In genomic region chr9:45118552-45118951, GRCm38 (mm10) we compare ENCODE assay signal across 9 mouse cellular contexts. TPM values are rescaled to one million over a fixed set of nuclear protein-coding genes. Genes with fewer than 3 reads are reported as not detected.
DNase-seq lines count a peak whose midpoint lies in the region; ATAC-seq and TF ChIP-seq lines count a peak whose summit lies in the region.
"Had no signal": no experiment of that assay in that cellular context is flagged by ENCODE, and none has a peak within 500 bp of the region (broad histone marks: within the 10 kb centered on the region; RNA-seq: fewer than 3 reads in every experiment).

No protein-coding gene starts in this region.

- ATAC-seq in liver, embryonic 12.5 days: no peak
- no peak for ATAC-seq in embryonic facial prominence, embryonic 12.5 days (ENCODE audit: insufficient number of reproducible peaks, insufficient read depth, low FRiP score, low TSS enrichment)
- ATAC-seq in intestine, embryonic 15.5 days: no peak

- no peak overlapping the region for H3K9ac ChIP-seq in liver, embryonic 12.5 days
- peak overlapping the region; percentile 69 for H3K9ac ChIP-seq in embryonic facial prominence, embryonic 12.5 days
- no peak overlapping the region; the same call in 1 of the 2 replicates for H3K9ac ChIP-seq in intestine, embryonic 15.5 days
- H3K9ac ChIP-seq: liver, embryonic 14.5 days had no signal

- H3K27me3 ChIP-seq in liver, embryonic 12.5 days (replicated peaks): peaks cover 84% of the 10 kb centered on the region
- H3K27me3 ChIP-seq in embryonic facial prominence, embryonic 12.5 days: 0 out of 2 replicates have a peak, but pooled peaks cover 2% of the 10 kb centered on the region
- H3K27me3 ChIP-seq in intestine, embryonic 15.5 days (replicated peaks): no peaks in the 10 kb centered on the region

- WGBS in liver, embryonic 12.5 days (ENCODE audit: insufficient replicate concordance): 17% methylated on average over 10 of the region's 10 CpGs
- WGBS in embryonic facial prominence, embryonic 12.5 days: 24% methylated on average over 10 of the region's 10 CpGs
- 28% methylated on average over 10 of the region's 10 CpGs for WGBS in intestine, embryonic 15.5 days
- WGBS in olfactory bulb, adult 2 months: 25% methylated on average over 10 of the region's 10 CpGs

- no peak overlapping the region for H3K27ac ChIP-seq in liver, embryonic 12.5 days
- no peak overlapping the region for H3K27ac ChIP-seq in embryonic facial prominence, embryonic 12.5 days
- no peak overlapping the region for H3K27ac ChIP-seq in intestine, embryonic 15.5 days
- no peak overlapping the region for H3K27ac ChIP-seq in olfactory bulb, adult 2 months (ENCODE audit: insufficient read depth, low read depth, low read length)
- H3K27ac ChIP-seq: liver, embryonic 14.5 days had no signal

- no peak for TF ChIP-seq POLR2A in olfactory bulb, adult 2 months (IDR thresholded peaks at IDR 0.05; ENCODE audit: insufficient read depth, low read depth, low read length)

- no peaks in the 10 kb centered on the region for H3K36me3 ChIP-seq in liver, embryonic 12.5 days
- H3K36me3 ChIP-seq in embryonic facial prominence, embryonic 12.5 days: no peaks in the 10 kb centered on the region
- H3K36me3 ChIP-seq in intestine, embryonic 15.5 days: no peaks in the 10 kb centered on the region

- peak overlapping the region; percentile 35 for H3K4me3 ChIP-seq in liver, embryonic 12.5 days
- H3K4me3 ChIP-seq in embryonic facial prominence, embryonic 12.5 days: peak overlapping the region; percentile 63
- peak overlapping the region; percentile 50 for H3K4me3 ChIP-seq in intestine, embryonic 15.5 days (replicated peaks)
- peak overlapping the region; percentile 42 for H3K4me3 ChIP-seq in olfactory bulb, adult 2 months (ENCODE audit: insufficient read depth, low read depth, low read length)

- no peaks in the 10 kb centered on the region for H3K9me3 ChIP-seq in liver, embryonic 12.5 days (replicated peaks)
- no peaks in the 10 kb centered on the region for H3K9me3 ChIP-seq in embryonic facial prominence, embryonic 12.5 days
- H3K9me3 ChIP-seq in intestine, embryonic 15.5 days: no peaks in the 10 kb centered on the region

- H3K4me1 ChIP-seq in liver, embryonic 12.5 days: peaks cover 6% of the 10 kb centered on the region; the same call in 1 of the 2 replicates
- peaks cover 22% of the 10 kb centered on the region for H3K4me1 ChIP-seq in embryonic facial prominence, embryonic 12.5 days
- peaks cover 24% of the 10 kb centered on the region for H3K4me1 ChIP-seq in intestine, embryonic 15.5 days (replicated peaks)
- peaks cover 13% of the 10 kb centered on the region; the same call in 1 of the 2 replicates for H3K4me1 ChIP-seq in olfactory bulb, adult 2 months (ENCODE audit: control insufficient read depth, insufficient read depth, low read length)

- DNase-seq in liver: no peak
- DNase-seq in frontal cortex, postnatal 14 days (ENCODE audit: low spot score in 2 of 2): no peak
- no peak for DNase-seq in c-Kit-positive CD71-positive TER-119-positive erythroid progenitor cells, embryonic 14.5 days (ENCODE audit: low spot score)
- DNase-seq in embryo, embryonic 10.5 days (ENCODE audit: low spot score): no peak

- H3K4me2 ChIP-seq in liver, embryonic 12.5 days: peak overlapping the region; percentile 52
- peak overlapping the region; percentile 65 for H3K4me2 ChIP-seq in embryonic facial prominence, embryonic 12.5 days (replicated peaks)
- peak overlapping the region; percentile 62 for H3K4me2 ChIP-seq in intestine, embryonic 15.5 days (replicated peaks)

- no peak for TF ChIP-seq CTCF in olfactory bulb, adult 2 months (IDR thresholded peaks at IDR 0.05; ENCODE audit: insufficient read depth, low read depth, low read length)

RNA-seq across cellular contexts. Expression of gene Scn2b, which starts 1.0 kb away (rescaled TPM):
- 0.70 and 0.90 TPM in 2 replicates for polyA plus RNA-seq in liver, embryonic 12.5 days (2016; fragmentation: Nextera tagmentation; extraction: Ambion mirVana)
- 5.4 and 5.7 TPM in 2 replicates for polyA plus RNA-seq in embryonic facial prominence, embryonic 12.5 days (2016; fragmentation: Nextera tagmentation; extraction: Ambion mirVana)
- 2.7 and 3.0 TPM in 2 replicates for polyA plus RNA-seq in intestine, embryonic 15.5 days (2015; fragmentation: Nextera tagmentation; extraction: Ambion mirVana)
- not detected in 2 replicates for polyA plus RNA-seq in olfactory bulb, adult 2 months (2012; ENCODE audit: insufficient read depth, insufficient read length, low replicate concordance, missing spikeins)

RNA-seq across cellular contexts. Expression of gene Scn4b, which starts 19.6 kb away (rescaled TPM):
- 0.25 and 0.33 TPM in 2 replicates for polyA plus RNA-seq in liver, embryonic 12.5 days (2016; fragmentation: Nextera tagmentation; extraction: Ambion mirVana)
- 0.35 and 0.41 TPM in 2 replicates for polyA plus RNA-seq in embryonic facial prominence, embryonic 12.5 days (2016; fragmentation: Nextera tagmentation; extraction: Ambion mirVana)
- 0.11 and 0.13 TPM in 2 replicates for polyA plus RNA-seq in intestine, embryonic 15.5 days (2015; fragmentation: Nextera tagmentation; extraction: Ambion mirVana)
- polyA plus RNA-seq in olfactory bulb, adult 2 months (2012; ENCODE audit: insufficient read depth, insufficient read length, low replicate concordance, missing spikeins): not detected in 2 replicates

RNA-seq across cellular contexts. Expression of gene Jaml, which starts 39.6 kb away (rescaled TPM):
- polyA plus RNA-seq in liver, embryonic 12.5 days (2016; fragmentation: Nextera tagmentation; extraction: Ambion mirVana): 0.12 TPM in 1 of 2 replicates, not detected in the other
- 0.23 and 0.38 TPM in 2 replicates for polyA plus RNA-seq in embryonic facial prominence, embryonic 12.5 days (2016; fragmentation: Nextera tagmentation; extraction: Ambion mirVana)
- 74.9 and 80.6 TPM in 2 replicates for polyA plus RNA-seq in intestine, embryonic 15.5 days (2015; fragmentation: Nextera tagmentation; extraction: Ambion mirVana)
- polyA plus RNA-seq in olfactory bulb, adult 2 months (2012; ENCODE audit: insufficient read depth, insufficient read length, low replicate concordance, missing spikeins): not detected in 2 replicates

Comparison
In these comparisons a context has a peak if more than half of its experiments do, and no peak if none do; other contexts are left out.
1. RNA of gene Jaml, which starts 39.6 kb away (polyA plus RNA-seq): 74.9 to 80.6 TPM in intestine, embryonic 15.5 days; 0.23 to 0.38 TPM in embryonic facial prominence, embryonic 12.5 days, 0.12 TPM in liver, embryonic 12.5 days and not detected in olfactory bulb, adult 2 months; every median in the first group is over 10 times any median in the second.
2. Peak in every context shown above with its lines, with median percentiles within 50 percentile points of each other: H3K4me2 ChIP-seq and H3K4me3 ChIP-seq.